Mouse (Mus musculus) spleen, adult 2 months (tissue): ENCODE measurements at regions not wholly inside any gene's neighbourhood (a gene's known extent, or its start where the extent isn't known, plus 50 kb on each side); places are given as distances from the start of the nearest gene placed in this dataset.

Experiments used
- CTCF ChIP-seq: fragments of 200-500 bp; IDR thresholded peaks from 2 replicates; pipeline ENCODE4 v1.5.1; 2011; ENCODE audit warnings: mild to moderate bottlenecking, inconsistent platforms; ENCODE audit not compliant: insufficient read depth, insufficient read length, insufficient replicate concordance; ENCODE audit errors: extremely low read depth
- POLR2A ChIP-seq: fragments of 200-500 bp; IDR thresholded peaks from 2 replicates; pipeline ENCODE4 v1.6.1; 2011; ENCODE audit warnings: low read depth, low read length, inconsistent platforms

DNA sequence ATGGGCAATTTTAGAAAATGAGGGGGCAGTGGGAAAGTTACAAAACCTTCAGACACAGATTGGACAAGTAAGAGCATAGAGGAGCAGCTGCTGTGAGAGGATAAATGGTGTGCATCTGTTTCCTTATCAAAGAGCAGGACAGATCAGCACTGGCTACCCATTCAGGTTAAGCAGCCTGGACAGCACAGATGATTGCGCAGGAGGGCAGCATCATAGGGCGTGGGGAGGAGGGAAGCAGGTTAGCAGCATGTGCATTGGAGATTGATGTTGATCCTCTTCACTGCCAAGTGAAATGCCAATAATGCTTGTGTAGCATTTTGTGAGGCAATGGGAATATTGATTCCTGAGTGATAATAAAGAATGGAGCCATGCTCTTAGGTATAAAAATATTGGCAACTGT lies 171.9 kb downstream of the Gm11232 start:
- TF ChIP-seq POLR2A: no peak
- TF ChIP-seq CTCF: no peak
